8 mouse cellular contexts compared by ENCODE assay signal in genomic region chr3:106000707-106001375, GRCm38 (mm10). TPM values are rescaled to one million over a fixed set of nuclear protein-coding genes. Genes with fewer than 3 reads are reported as not detected.
DNase-seq lines count a peak whose midpoint lies in the region; ATAC-seq and TF ChIP-seq lines count a peak whose summit lies in the region.

No protein-coding gene starts in this region.

- CTCF ChIA-PET in Patski (lab: Charles Lee): no interaction called here

- no peak overlapping the region for H3K4me3 ChIP-seq in kidney, embryonic 14.5 days (ENCODE audit: low read length)
- H3K4me3 ChIP-seq in hindbrain, embryonic 12.5 days: peak overlapping the region; percentile 19
- H3K4me3 ChIP-seq in midbrain, embryonic 13.5 days (replicated peaks): peak overlapping the region; percentile 24

- no peaks in the 10 kb centered on the region for H3K27me3 ChIP-seq in kidney, embryonic 14.5 days (ENCODE audit: control insufficient read depth, insufficient read depth, low read length)
- H3K27me3 ChIP-seq in Patski: peaks cover 19% of the 10 kb centered on the region
- H3K27me3 ChIP-seq in hindbrain, embryonic 12.5 days: no peaks in the 10 kb centered on the region
- no peaks in the 10 kb centered on the region for H3K27me3 ChIP-seq in midbrain, embryonic 13.5 days

- no peak overlapping the region for H3K9ac ChIP-seq in kidney, embryonic 14.5 days (ENCODE audit: low read depth, low read length)
- no peak overlapping the region for H3K9ac ChIP-seq in hindbrain, embryonic 12.5 days
- no peak overlapping the region for H3K9ac ChIP-seq in midbrain, embryonic 13.5 days (replicated peaks)

- WGBS in kidney, embryonic 14.5 days: 18% methylated on average over 11 of the region's 11 CpGs
- WGBS in hindbrain, embryonic 12.5 days: 19% methylated on average over 11 of the region's 11 CpGs
- WGBS in midbrain, embryonic 13.5 days: 16% methylated on average over 11 of the region's 11 CpGs

- no peak overlapping the region for H3K27ac ChIP-seq in kidney, embryonic 14.5 days (ENCODE audit: low read depth, low read length)
- no peak overlapping the region for H3K27ac ChIP-seq in hindbrain, embryonic 12.5 days
- H3K27ac ChIP-seq in midbrain, embryonic 13.5 days: no peak overlapping the region

- DNase-seq in kidney, adult 8-10 months: no peak
- DNase-seq in Patski (ENCODE audit: low read depth, low spot score): no peak
- no peak for DNase-seq in ovary, postnatal 10 days (ENCODE audit: low spot score)
- DNase-seq in thymus, postnatal 14 days: no peak
- DNase-seq in layer of hippocampus, adult 9-10 months (ENCODE audit: low spot score): no peak

- in situ Hi-C loops in Patski (cut with MboI; ENCODE audit: low pct_unique_long_range_greater_than_20kb): no loop called here

- H3K4me1 ChIP-seq in kidney, embryonic 14.5 days (ENCODE audit: control insufficient read depth, insufficient read depth, low read length): no peaks in the 10 kb centered on the region
- peaks cover 5% of the 10 kb centered on the region; the same call in 1 of the 2 replicates for H3K4me1 ChIP-seq in hindbrain, embryonic 12.5 days
- H3K4me1 ChIP-seq in midbrain, embryonic 13.5 days (replicated peaks): peaks cover 11% of the 10 kb centered on the region

- no peaks in the 10 kb centered on the region for H3K9me3 ChIP-seq in kidney, embryonic 14.5 days (ENCODE audit: control insufficient read depth, low read length)
- H3K9me3 ChIP-seq in hindbrain, embryonic 12.5 days (replicated peaks): no peaks in the 10 kb centered on the region
- H3K9me3 ChIP-seq in midbrain, embryonic 13.5 days: no peaks in the 10 kb centered on the region

- H3K4me2 ChIP-seq in kidney, embryonic 14.5 days (replicated peaks; ENCODE audit: low read depth, low read length): peak overlapping the region; percentile 30
- peak overlapping the region; percentile 42 for H3K4me2 ChIP-seq in hindbrain, embryonic 12.5 days (replicated peaks)
- H3K4me2 ChIP-seq in midbrain, embryonic 13.5 days (replicated peaks): peak overlapping the region; percentile 53

- no peak for TF ChIP-seq CTCF in Patski (IDR thresholded peaks at IDR 0.05)

- POLR2A ChIA-PET in Patski (lab: Charles Lee): no interaction called here

- peak; percentile 62 for ATAC-seq in kidney, embryonic 14.5 days (ENCODE audit: low FRiP score, low TSS enrichment)
- peak; percentile 6 for ATAC-seq in Patski
- no peak for ATAC-seq in hindbrain, embryonic 12.5 days (ENCODE audit: low FRiP score)
- ATAC-seq in midbrain, embryonic 13.5 days: peak; percentile 57

- H3K36me3 ChIP-seq in kidney, embryonic 14.5 days (ENCODE audit: control insufficient read depth, insufficient read depth, low read length): no peaks in the 10 kb centered on the region
- no peaks in the 10 kb centered on the region for H3K36me3 ChIP-seq in hindbrain, embryonic 12.5 days
- H3K36me3 ChIP-seq in midbrain, embryonic 13.5 days: no peaks in the 10 kb centered on the region

RNA-seq across cellular contexts. Expression of gene Pifo, which starts 13.6 kb away (rescaled TPM):
- not detected in 2 replicates for polyA plus RNA-seq in kidney, embryonic 14.5 days (2014; fragmentation: Nextera tagmentation; extraction: Ambion mirVana)
- polyA plus RNA-seq in Patski (2021): not detected
- 4.6 and 5.3 TPM in 2 replicates for polyA plus RNA-seq in hindbrain, embryonic 12.5 days (2016; fragmentation: Nextera tagmentation; extraction: Ambion mirVana)
- 1.8 and 3.3 TPM in 2 replicates for polyA plus RNA-seq in midbrain, embryonic 13.5 days (2015; fragmentation: Nextera tagmentation; extraction: Ambion mirVana)

RNA-seq across cellular contexts. Expression of gene Ovgp1, which starts 27.3 kb away (rescaled TPM):
- 1.9 and 2.2 TPM in 2 replicates for polyA plus RNA-seq in kidney, embryonic 14.5 days (2014; fragmentation: Nextera tagmentation; extraction: Ambion mirVana)
- polyA plus RNA-seq in Patski (2021): 1.9 TPM
- polyA plus RNA-seq in hindbrain, embryonic 12.5 days (2016; fragmentation: Nextera tagmentation; extraction: Ambion mirVana): 2.6 and 2.8 TPM in 2 replicates
- polyA plus RNA-seq in midbrain, embryonic 13.5 days (2015; fragmentation: Nextera tagmentation; extraction: Ambion mirVana): 3.4 and 4.4 TPM in 2 replicates

RNA-seq across cellular contexts. Expression of gene Chil5, which starts 31.8 kb away (rescaled TPM):
- not detected in 2 replicates for polyA plus RNA-seq in kidney, embryonic 14.5 days (2014; fragmentation: Nextera tagmentation; extraction: Ambion mirVana)
- polyA plus RNA-seq in Patski (2021): not detected
- polyA plus RNA-seq in hindbrain, embryonic 12.5 days (2016; fragmentation: Nextera tagmentation; extraction: Ambion mirVana): not detected in 2 replicates
- polyA plus RNA-seq in midbrain, embryonic 13.5 days (2015; fragmentation: Nextera tagmentation; extraction: Ambion mirVana): not detected in 2 replicates

RNA-seq across cellular contexts. Expression of gene Atp5f1, which starts 40.9 kb away (rescaled TPM):
- 515 and 618 TPM in 2 replicates for polyA plus RNA-seq in kidney, embryonic 14.5 days (2014; fragmentation: Nextera tagmentation; extraction: Ambion mirVana)
- 723 TPM for polyA plus RNA-seq in Patski (2021)
- 442 and 470 TPM in 2 replicates for polyA plus RNA-seq in hindbrain, embryonic 12.5 days (2016; fragmentation: Nextera tagmentation; extraction: Ambion mirVana)
- polyA plus RNA-seq in midbrain, embryonic 13.5 days (2015; fragmentation: Nextera tagmentation; extraction: Ambion mirVana): 541 and 556 TPM in 2 replicates

RNA-seq across cellular contexts. Expression of gene Wdr77, which starts 41.7 kb away (rescaled TPM):
- polyA plus RNA-seq in kidney, embryonic 14.5 days (2014; fragmentation: Nextera tagmentation; extraction: Ambion mirVana): 117 and 188 TPM in 2 replicates
- polyA plus RNA-seq in Patski (2021): 92.0 TPM
- 87.2 and 101 TPM in 2 replicates for polyA plus RNA-seq in hindbrain, embryonic 12.5 days (2016; fragmentation: Nextera tagmentation; extraction: Ambion mirVana)
- polyA plus RNA-seq in midbrain, embryonic 13.5 days (2015; fragmentation: Nextera tagmentation; extraction: Ambion mirVana): 107 TPM in 2 replicates
